Mouse (Mus musculus): Measurements from ENCODE around the gene Baiap2l1.

DNA sequence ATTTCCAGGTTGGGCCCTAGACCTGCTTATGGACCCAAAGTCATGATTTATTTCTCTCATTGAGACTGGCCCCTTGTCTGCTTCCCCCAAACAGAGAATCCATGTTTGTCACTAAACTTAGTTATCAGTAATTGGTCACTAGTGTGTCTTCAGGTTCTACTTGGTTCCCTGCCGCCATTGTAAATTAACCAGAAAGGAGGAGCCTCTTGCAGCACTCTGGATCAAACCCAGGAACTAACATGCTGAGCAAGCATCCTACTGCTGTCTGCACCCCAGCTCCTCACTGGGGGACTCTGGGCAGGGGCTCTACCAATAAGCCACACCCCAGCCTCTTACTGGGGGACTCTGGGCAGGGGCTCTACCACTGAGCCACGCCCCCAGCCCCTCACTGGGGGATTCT, 112.3 kb downstream of the Baiap2l1 start:
- no peak for TF ChIP-seq MYOD1 (IDR thresholded peaks at IDR 0.05; ENCODE audit: control insufficient read depth in 1 of 3, insufficient read length in 2 of 3, low read depth in 2 of 3)
- TF ChIP-seq CEBPB (IDR thresholded peaks at IDR 0.05; ENCODE audit: insufficient read depth, poor library complexity, severe bottlenecking), result no peak
- no peak for TF ChIP-seq POLR2A (IDR thresholded peaks at IDR 0.05; ENCODE audit: insufficient read length, low read depth)
- no peak for TF ChIP-seq USF1 (IDR thresholded peaks at IDR 0.05; ENCODE audit: low read depth)
- TF ChIP-seq POLR2AphosphoS2 (IDR thresholded peaks at IDR 0.05; ENCODE audit: insufficient read length, low read depth), result no peak
- no peak for TF ChIP-seq REST (IDR thresholded peaks at IDR 0.05; ENCODE audit: insufficient read depth, insufficient read length)
- TF ChIP-seq E2F4 (IDR thresholded peaks at IDR 0.05; ENCODE audit: insufficient read depth), result no peak
- TF ChIP-seq MAX (IDR thresholded peaks at IDR 0.05; ENCODE audit: low read depth), result no peak
- TF ChIP-seq TCF12 (IDR thresholded peaks at IDR 0.05; ENCODE audit: insufficient read depth, poor library complexity, severe bottlenecking), result no peak
- no peak for TF ChIP-seq SRF (IDR thresholded peaks at IDR 0.05; ENCODE audit: control insufficient read depth, insufficient read length, low read depth)
- TF ChIP-seq TCF3 (IDR thresholded peaks at IDR 0.05; ENCODE audit: insufficient read length, low read depth), result no peak

All from myocyte (in vitro differentiated cells).